Mouse (Mus musculus) megakaryocyte, embryonic 14.5 days (primary cell): ENCODE results near the gene 4933415A04Rik.

ENCODE experiments used
- FLI1 ChIP-seq: IDR thresholded peaks from 2 replicates; pipeline ENCODE4 v1.6.1; 2012; ENCODE audit warnings: low read length, inconsistent platforms, mixed read lengths
- GATA1 ChIP-seq: IDR thresholded peaks from 3 replicates; pipeline ENCODE4 v1.6.1; 2012; ENCODE audit warnings: mixed read lengths, low read length, inconsistent platforms, borderline replicate concordance

- no peak for TF ChIP-seq GATA1
- no peak for TF ChIP-seq FLI1
These were observed 21.6 kb downstream of the 4933415A04Rik start for GRCm38 (mm10) chr11:43608440-43608839.
